Mouse (Mus musculus): ENCODE data around the gene Tmed8. TPM values are rescaled to one million over a fixed set of nuclear protein-coding genes. Genes with fewer than 3 reads are reported as not detected.
A peak's percentile ranks its signal among the peaks of the same experiment; 100 is the strongest.
"Not testable (repeated sequence)": the region's sequence is repeated elsewhere in the genome, so short reads cannot be mapped to it uniquely, and the experiment has no call there.

Tmed8 gene
- 1.8 and 2.4 TPM in 2 replicates for polyA plus RNA-seq (2015; fragmentation: Nextera tagmentation; extraction: Ambion mirVana)

DNA sequence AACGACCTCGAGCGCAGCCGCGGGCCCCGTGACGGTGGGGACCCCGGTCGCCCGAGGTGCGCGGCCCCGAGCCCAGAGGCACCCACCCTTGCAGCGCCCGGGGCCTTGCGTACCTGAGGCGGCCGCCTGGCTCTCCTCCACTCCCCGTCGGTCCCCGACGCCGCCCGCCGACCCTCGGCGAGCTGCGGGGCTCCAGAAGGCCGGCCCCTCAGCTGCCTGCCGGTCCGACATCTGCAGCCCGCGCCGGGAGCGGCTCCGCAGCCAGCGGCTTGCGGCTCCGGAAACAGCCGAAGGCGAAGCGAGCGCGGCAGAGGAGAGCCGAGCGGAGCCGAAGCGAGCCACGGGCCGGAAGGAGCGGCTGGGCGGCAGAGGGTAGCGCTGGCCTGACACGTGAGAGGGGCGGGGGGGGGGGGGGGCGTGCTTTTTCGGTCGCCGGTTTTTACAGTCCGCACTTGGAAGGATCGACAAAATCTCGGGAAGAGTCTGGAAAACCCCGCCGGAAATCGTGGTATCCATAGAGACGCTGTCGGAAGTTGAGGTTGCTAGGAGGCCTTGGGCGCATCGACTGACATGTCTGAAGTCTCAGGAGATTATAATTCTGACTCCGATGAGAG, at the start of gene Tmed8:
Gene Tmed8, minus strand, starts transcription at position 482 of the 614 bp plus-strand sequence.
- Histone ChIP-seq H3K36me3 (no peaks in the 10 kb centered on the region), H3K9ac (peak within 1 kb of the TSS; percentile 80), H3K27me3 (no peaks in the 10 kb centered on the region), H3K4me2 (peak within 1 kb of the TSS; percentile 85), H3K4me1 (peaks cover 9% of the 10 kb centered on the region; the same call in 1 of the 2 replicates), H3K27ac (peak within 1 kb of the TSS; percentile 83), H3K9me3 (no peaks in the 10 kb centered on the region), H3K4me3 (peak within 1 kb of the TSS; percentile 84)
- WGBS: under 1% methylated on average over 58 of the region's 70 CpGs
- ATAC-seq (ENCODE audit: insufficient number of reproducible peaks, low FRiP score, low TSS enrichment, low read depth): peak; percentile 89

DNA sequence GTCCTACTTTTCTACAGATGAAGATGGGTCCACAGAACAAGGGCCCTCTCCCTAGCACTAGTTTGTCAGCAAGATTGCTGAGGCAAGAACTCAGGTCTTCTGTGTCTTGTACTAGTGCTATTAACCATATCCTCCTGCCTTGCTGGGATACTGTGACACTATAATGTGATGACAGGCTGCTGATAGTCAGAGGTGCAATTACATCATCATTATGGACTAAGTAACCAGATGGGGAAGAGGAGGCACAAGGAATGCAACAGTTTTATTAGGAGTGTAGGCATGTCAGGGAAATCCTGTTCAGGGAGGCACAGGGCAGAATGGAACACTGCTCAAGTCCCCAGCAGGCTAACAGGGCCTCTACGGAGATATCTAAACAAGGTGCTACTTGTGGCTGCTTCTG, 38.4 kb upstream of the Tmed8 start, which contains the start of gene Noxred1:
Gene Noxred1, minus strand, starts transcription at position 101 of the 400 bp plus-strand sequence.
- H3K27me3 ChIP-seq: no peaks in the 10 kb centered on the region
- no peak within 1 kb of the TSS for H3K4me3 ChIP-seq
- no peaks in the 10 kb centered on the region for H3K4me1 ChIP-seq
- WGBS: 97% methylated on average over 1 of the region's 1 CpGs
- peaks cover 44% of the 10 kb centered on the region for H3K36me3 ChIP-seq
- no peaks in the 10 kb centered on the region for H3K9me3 ChIP-seq
- H3K4me2 ChIP-seq: no peak within 1 kb of the TSS
- H3K9ac ChIP-seq: no peak within 1 kb of the TSS
- H3K27ac ChIP-seq: no peak within 1 kb of the TSS
- ATAC-seq (ENCODE audit: insufficient number of reproducible peaks, low FRiP score, low TSS enrichment, low read depth): no peak

DNA sequence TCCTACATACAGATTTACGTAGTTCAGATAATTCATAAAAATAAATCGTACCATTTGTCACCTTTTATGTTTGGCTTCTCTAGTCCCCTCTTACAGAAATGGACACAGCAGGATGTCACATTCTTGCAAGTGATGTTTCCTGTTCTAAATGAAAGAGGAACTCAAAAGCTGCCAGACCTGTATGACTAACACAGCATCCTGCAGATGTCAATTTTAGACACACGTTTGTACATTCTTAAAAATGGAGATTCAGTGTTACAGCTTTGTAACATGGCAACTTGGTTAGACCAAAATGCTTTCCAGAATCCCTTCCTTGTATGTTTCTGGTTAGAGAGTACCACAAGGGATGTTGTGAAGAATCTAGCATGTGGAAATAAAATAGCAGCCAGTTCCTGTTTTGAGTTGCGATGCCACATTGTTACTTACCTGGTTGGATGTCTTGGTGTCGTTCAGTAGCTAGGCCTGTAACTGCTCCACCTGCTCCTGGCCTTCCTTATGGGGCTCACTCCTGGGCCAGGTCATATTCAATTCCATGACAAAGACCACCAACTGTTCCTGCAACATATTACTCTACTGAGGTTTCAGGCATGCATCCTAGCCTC, 36.7 kb upstream of the Tmed8 start:
- Histone ChIP-seq H3K4me2 (no peak overlapping the region), H3K36me3 (peaks cover 36% of the 10 kb centered on the region), H3K27me3 (no peaks in the 10 kb centered on the region), H3K4me1 (no peaks in the 10 kb centered on the region), H3K27ac (no peak overlapping the region), H3K4me3 (no peak overlapping the region), H3K9me3 (no peaks in the 10 kb centered on the region), H3K9ac (no peak overlapping the region)
- no peak for ATAC-seq (ENCODE audit: insufficient number of reproducible peaks, low FRiP score, low TSS enrichment, low read depth)
- 72% methylated on average over 5 of the region's 5 CpGs for WGBS

DNA sequence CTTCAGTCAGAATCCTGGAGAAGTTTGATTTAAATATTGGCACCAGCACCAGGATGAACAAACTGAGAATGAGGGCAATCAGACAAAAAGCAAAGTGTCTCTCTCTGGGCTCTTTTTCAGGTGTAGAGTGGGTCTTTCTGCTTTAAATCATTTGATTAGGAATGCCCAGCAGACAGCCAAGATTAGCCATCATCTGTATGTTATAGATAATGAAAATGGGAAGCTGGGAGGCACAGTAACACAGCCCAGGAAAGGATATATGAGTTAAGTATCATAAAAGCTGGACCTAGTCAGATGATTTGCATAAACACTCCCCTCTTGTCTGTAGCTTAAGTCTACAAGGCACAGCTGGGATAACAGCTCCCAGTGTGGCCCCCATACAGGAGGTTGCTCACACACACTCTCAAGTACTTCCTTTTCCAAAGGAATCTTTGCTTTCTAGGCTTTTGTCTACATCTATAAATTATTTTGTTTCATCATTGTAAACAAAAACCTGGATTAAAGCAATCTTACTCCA, 30.2 kb upstream of the Tmed8 start:
- Histone ChIP-seq H3K4me3 (no peak overlapping the region), H3K9me3 (no peaks in the 10 kb centered on the region), H3K4me2 (no peak overlapping the region), H3K4me1 (no peaks in the 10 kb centered on the region), H3K27ac (no peak overlapping the region), H3K27me3 (no peaks in the 10 kb centered on the region), H3K36me3 (no peaks in the 10 kb centered on the region), H3K9ac (no peak overlapping the region)
- ATAC-seq (ENCODE audit: insufficient number of reproducible peaks, low FRiP score, low TSS enrichment, low read depth): no peak

DNA sequence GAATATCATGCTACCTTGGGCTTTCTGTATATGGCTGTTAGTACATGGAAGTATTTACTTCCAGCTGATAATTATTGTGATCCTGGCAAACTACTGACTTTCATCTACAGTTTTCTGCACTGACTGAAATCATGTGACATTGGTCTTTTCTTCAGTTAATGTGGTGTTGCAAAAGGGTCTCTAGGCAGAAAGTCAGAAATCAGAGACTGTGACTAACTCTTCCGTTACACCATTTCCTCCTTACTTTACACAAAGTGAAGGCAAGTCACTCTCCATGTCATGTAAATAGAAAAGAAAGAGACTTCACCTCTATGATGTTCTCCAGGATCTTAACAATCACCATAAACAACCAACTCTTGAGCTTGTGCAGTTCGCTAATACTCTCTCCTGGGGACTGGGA, 29.4 kb upstream of the Tmed8 start:
- Histone ChIP-seq H3K27me3 (no peaks in the 10 kb centered on the region), H3K27ac (no peak overlapping the region), H3K9me3 (no peaks in the 10 kb centered on the region), H3K4me3 (no peak overlapping the region), H3K36me3 (no peaks in the 10 kb centered on the region), H3K9ac (no peak overlapping the region), H3K4me2 (no peak overlapping the region), H3K4me1 (no peaks in the 10 kb centered on the region)
- no peak for ATAC-seq (ENCODE audit: insufficient number of reproducible peaks, low FRiP score, low TSS enrichment, low read depth)
- 84% methylated on average over 2 of the region's 2 CpGs for WGBS

GRCm38 (mm10) chr12:87226801-87227200, 26.5 kb upstream of the Tmed8 start:
- Histone ChIP-seq H3K36me3 (no peaks in the 10 kb centered on the region), H3K27ac (no peak overlapping the region), H3K4me1 (no peaks in the 10 kb centered on the region), H3K9me3 (no peaks in the 10 kb centered on the region), H3K4me2 (no peak overlapping the region), H3K9ac (no peak overlapping the region), H3K27me3 (no peaks in the 10 kb centered on the region), H3K4me3 (no peak overlapping the region)
- no peak for ATAC-seq (ENCODE audit: insufficient number of reproducible peaks, low FRiP score, low TSS enrichment, low read depth)
- WGBS: 74% methylated on average over 7 of the region's 7 CpGs

GRCm38 (mm10) chr12:87224950-87225349, 24.7 kb upstream of the Tmed8 start:
- no peaks in the 10 kb centered on the region for H3K4me1 ChIP-seq
- H3K9ac ChIP-seq: no peak overlapping the region
- no peaks in the 10 kb centered on the region for H3K36me3 ChIP-seq
- no peak overlapping the region for H3K4me3 ChIP-seq
- ATAC-seq (ENCODE audit: insufficient number of reproducible peaks, low FRiP score, low TSS enrichment, low read depth): no peak
- no peak overlapping the region for H3K4me2 ChIP-seq
- 76% methylated on average over 10 of the region's 10 CpGs for WGBS
- no peaks in the 10 kb centered on the region for H3K9me3 ChIP-seq
- H3K27me3 ChIP-seq: no peaks in the 10 kb centered on the region
- no peak overlapping the region for H3K27ac ChIP-seq

DNA sequence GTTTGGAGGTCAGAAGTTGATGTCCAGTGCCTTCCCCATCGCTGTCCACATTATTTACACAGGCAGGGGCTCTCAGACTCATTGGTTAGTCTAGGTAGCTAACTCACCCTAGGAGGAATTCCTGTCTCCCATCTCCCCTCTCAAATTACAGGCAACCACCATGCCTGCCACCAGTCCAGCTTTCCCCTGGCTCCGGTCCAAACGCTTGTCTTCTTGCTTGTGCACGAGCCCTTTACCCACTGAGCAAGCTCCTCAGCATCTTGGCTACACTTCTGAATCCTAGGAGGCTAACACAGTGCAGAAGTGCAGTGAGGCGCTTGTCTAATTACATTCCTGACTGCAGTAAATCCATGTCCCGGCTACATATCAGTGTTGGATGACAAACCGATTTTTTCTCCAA, 19.1 kb upstream of the Tmed8 start:
- no peak overlapping the region for H3K9ac ChIP-seq
- no peak overlapping the region for H3K4me3 ChIP-seq
- no peaks in the 10 kb centered on the region for H3K4me1 ChIP-seq
- H3K27me3 ChIP-seq: no peaks in the 10 kb centered on the region
- no peaks in the 10 kb centered on the region for H3K9me3 ChIP-seq
- no peak overlapping the region for H3K4me2 ChIP-seq
- WGBS: 42% methylated on average over 7 of the region's 7 CpGs
- no peak for ATAC-seq (ENCODE audit: insufficient number of reproducible peaks, low FRiP score, low TSS enrichment, low read depth)
- no peak overlapping the region for H3K27ac ChIP-seq
- H3K36me3 ChIP-seq: no peaks in the 10 kb centered on the region

GRCm38 (mm10) chr12:87217596-87217995, 17.3 kb upstream of the Tmed8 start:
- Histone ChIP-seq H3K27ac (no peak overlapping the region), H3K36me3 (no peaks in the 10 kb centered on the region), H3K4me3 (no peak overlapping the region), H3K4me1 (no peaks in the 10 kb centered on the region), H3K4me2 (no peak overlapping the region), H3K9me3 (no peaks in the 10 kb centered on the region), H3K27me3 (no peaks in the 10 kb centered on the region), H3K9ac (no peak overlapping the region)
- ATAC-seq (ENCODE audit: insufficient number of reproducible peaks, low FRiP score, low TSS enrichment, low read depth): no peak

DNA sequence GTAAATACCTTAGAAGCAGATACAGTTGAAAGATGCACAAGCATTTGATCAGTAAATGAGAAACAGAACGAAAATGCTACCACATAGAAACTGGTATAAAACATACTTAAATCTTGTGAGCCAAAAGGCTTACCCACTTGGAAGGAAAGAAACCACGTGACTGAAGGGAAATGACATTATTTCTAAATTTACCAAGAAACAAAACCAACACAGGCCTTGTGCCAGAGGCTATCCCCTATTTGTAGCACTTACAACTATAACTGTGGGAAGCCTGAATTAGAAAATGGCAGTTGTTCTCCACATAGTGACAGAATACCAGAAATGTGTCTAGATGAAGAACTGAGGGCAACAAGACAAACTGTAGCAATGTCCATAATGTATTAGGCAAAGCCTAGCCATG, 15.8 kb upstream of the Tmed8 start:
- Histone ChIP-seq H3K4me3 (no peak overlapping the region), H3K36me3 (no peaks in the 10 kb centered on the region), H3K9ac (no peak overlapping the region), H3K4me1 (no peaks in the 10 kb centered on the region), H3K27ac (no peak overlapping the region), H3K27me3 (no peaks in the 10 kb centered on the region), H3K4me2 (no peak overlapping the region), H3K9me3 (no peaks in the 10 kb centered on the region)
- WGBS: 68% methylated on average over 2 of the region's 2 CpGs
- ATAC-seq (ENCODE audit: insufficient number of reproducible peaks, low FRiP score, low TSS enrichment, low read depth): no peak

GRCm38 (mm10) chr12:87212844-87213606, 12.8 kb upstream of the Tmed8 start:
- Histone ChIP-seq H3K27me3 (no peaks in the 10 kb centered on the region), H3K36me3 (no peaks in the 10 kb centered on the region), H3K27ac (no peak overlapping the region), H3K4me2 (no peak overlapping the region), H3K4me3 (no peak overlapping the region), H3K9me3 (no peaks in the 10 kb centered on the region), H3K4me1 (no peaks in the 10 kb centered on the region), H3K9ac (no peak overlapping the region)
- ATAC-seq (ENCODE audit: insufficient number of reproducible peaks, low FRiP score, low TSS enrichment, low read depth): no peak
- 62% methylated on average over 2 of the region's 2 CpGs for WGBS

DNA sequence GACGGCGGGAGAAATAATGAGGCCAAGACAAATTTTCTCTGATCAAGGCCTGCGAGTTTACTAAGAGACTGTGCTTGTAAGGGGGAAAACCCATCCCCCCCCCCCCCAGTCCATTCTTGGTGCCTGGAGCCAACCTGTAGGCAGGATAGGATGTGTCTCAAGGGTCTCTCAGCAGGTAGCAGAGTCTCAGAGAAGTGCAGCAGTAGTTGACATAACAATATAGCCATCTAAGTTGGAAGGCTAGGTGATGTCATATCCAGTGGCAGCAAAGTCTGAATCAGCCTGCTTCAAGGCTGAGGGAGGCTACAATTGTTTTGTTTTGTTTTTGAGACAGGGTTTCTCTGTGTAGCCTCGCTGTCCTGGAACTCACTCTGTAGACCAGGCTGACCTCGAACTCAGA, 5.5 kb upstream of the Tmed8 start:
- not testable (repeated sequence) for H3K27ac ChIP-seq; H3K9ac ChIP-seq; H3K9me3 ChIP-seq; H3K27me3 ChIP-seq; H3K4me1 ChIP-seq; ATAC-seq (ENCODE audit: insufficient number of reproducible peaks, low FRiP score, low TSS enrichment, low read depth); H3K36me3 ChIP-seq; H3K4me2 ChIP-seq; H3K4me3 ChIP-seq
- WGBS: 92% methylated on average over 5 of the region's 5 CpGs
